Mouse (Mus musculus): ENCODE results near the gene Rtn4ip1. TPM values are rescaled to one million over a fixed set of nuclear protein-coding genes. Genes with fewer than 3 reads are reported as not detected.

Rtn4ip1 gene
- total RNA-seq, 2 experiments from 2014 or later: 13.1 to 14.5 TPM

DNA sequence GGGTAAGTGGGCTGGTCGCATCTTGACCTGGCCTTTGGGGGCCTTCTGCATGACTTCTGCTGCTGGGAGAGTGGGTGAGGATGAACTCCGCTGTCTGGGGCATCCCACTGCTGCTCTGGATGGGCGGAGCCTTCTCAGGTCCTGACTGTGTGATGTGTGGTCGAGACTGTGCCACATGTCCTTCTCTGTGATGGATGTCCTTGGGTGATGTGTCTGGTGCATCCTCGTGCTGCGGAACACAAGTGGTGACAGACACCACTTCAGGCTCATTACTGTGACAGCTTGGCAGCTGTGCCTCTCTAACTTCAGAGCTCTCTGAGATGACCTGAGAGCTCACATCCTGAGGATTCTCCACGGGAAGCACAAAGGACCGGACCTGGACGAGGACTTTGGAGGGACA is 96.4 kb downstream of the Rtn4ip1 start:
- intact Hi-C loops (cut with DNase I): no loop called here

GRCm38 (mm10) chr10:43998503-43999082 is 97.0 kb downstream of the Rtn4ip1 start:
- DNase-seq (ENCODE audit: low spot score in 2 of 2): peak in 1 of 2 experiments; percentile 38
- intact Hi-C loops (cut with DNase I): no loop called here

More for the DNA sequence above, 96.4 kb downstream of the Rtn4ip1 start:
- DNase-seq (ENCODE audit: low spot score in 2 of 2): no peak

- intact Hi-C loops (cut with DNase I): loop anchor here (5.0 to 10.0 kb wide), 2 partner anchors 43 to 454 kb away; no protein-coding TSS in a partner anchor
- no peak for DNase-seq (ENCODE audit: low spot score in 2 of 2)
Observed at GRCm38 (mm10) chr10:44000156-44000865, 98.7 kb downstream of the Rtn4ip1 start.

DNA sequence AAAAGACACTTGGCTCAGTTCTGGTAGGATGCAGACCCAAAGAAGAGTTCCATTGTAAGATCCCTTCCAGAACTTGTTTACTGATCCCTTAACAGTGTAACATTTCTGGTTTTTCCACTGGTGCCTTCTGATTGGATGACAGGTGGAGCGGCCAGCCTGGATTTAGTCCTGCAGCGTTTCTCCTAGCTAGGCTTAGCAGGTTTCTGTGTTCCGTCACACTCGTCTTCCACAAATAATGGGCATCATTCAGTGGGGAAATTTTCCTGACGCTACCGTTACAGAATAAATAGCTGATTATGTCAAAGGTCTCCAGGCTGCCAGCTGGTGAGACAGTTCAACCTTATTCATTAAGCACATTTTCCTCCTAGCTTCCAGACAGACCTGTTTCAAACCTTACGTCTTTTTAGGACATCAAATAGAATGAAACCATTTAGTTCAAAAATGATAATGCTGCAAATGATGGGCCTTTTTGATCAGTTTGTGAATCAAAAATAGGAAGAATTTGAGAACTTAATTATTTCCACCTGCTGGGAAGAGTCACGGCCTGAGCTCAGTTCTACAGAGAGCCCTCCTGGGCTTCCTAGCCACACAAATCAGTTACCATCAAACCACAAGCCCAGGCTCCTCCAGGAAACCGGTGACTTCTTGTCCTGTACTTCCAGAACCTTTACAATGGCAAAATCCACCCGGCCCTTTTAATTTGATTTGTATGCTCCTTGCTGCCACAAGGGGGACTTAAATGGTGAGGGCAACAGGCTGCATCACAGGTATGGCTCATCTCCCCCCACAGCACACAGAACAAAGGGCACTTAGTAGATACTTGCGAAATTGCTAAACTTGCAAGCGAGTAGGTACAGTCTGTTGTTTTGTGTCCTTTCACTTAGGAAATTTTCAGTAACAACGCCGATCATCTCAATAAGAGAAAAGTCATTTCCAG is 100.7 kb downstream of the Rtn4ip1 start:
- no peak for DNase-seq (ENCODE audit: low spot score in 2 of 2)
- intact Hi-C loops (cut with DNase I): loop anchor here (5.0 to 10.0 kb wide), 2 partner anchors 45 to 453 kb away; no protein-coding TSS in a partner anchor

DNA sequence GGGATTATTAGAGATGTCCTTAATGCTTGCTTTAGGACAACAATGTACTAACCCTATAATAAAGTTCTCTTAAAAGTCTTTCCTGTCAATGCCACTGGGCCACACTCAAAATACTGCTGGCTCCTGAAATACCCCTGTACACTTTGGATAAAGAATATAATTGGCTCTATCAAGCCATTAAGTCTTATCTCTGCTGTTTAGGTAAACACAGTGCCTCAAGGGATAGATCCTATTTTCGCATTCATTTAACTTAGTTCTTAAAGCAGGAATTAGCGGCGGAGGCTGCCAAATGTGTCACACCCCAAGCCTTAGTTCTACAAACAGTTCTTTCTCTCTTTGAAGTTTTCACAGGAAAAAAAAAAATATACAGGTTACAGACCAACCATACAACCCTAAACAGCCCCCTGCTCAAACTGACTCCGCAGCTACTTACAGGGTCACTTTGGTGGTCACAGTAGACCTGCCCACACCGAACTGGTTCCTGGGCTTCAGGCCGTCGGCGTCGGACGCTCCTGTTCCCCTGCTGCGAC is 101.5 kb downstream of the Rtn4ip1 start:
- intact Hi-C loops (cut with DNase I): loop anchor here (5.0 to 10.0 kb wide), 2 partner anchors 46 to 452 kb away; no protein-coding TSS in a partner anchor
- no peak for DNase-seq (ENCODE audit: low spot score in 2 of 2)

GRCm38 (mm10) chr10:44003551-44004151 is 102.0 kb downstream of the Rtn4ip1 start:
- intact Hi-C loops (cut with DNase I): loop anchor here (5.0 to 10.0 kb wide), 2 partner anchors 46 to 451 kb away; no protein-coding TSS in a partner anchor
- DNase-seq (ENCODE audit: low spot score in 2 of 2): no peak

- DNase-seq (ENCODE audit: low spot score in 2 of 2): peak in 1 of 2 experiments; percentile 15
- intact Hi-C loops (cut with DNase I): loop anchor here (5.0 to 10.0 kb wide), 2 partner anchors 47 to 451 kb away; no protein-coding TSS in a partner anchor
Observed at GRCm38 (mm10) chr10:44004221-44004751, 102.7 kb downstream of the Rtn4ip1 start.

GRCm38 (mm10) chr10:44005677-44006641 is 104.4 kb downstream of the Rtn4ip1 start:
- no peak for DNase-seq (ENCODE audit: low spot score in 2 of 2)
- intact Hi-C loops (cut with DNase I): loop anchor here (10.0 kb wide), 1 partner anchor 449 kb away; no protein-coding TSS in a partner anchor

Other genes with a start within 250 kb of the Rtn4ip1 start
- gene Qrsl1, start 62 bp upstream of the Rtn4ip1 start, total RNA-seq (2021): 10 to 100 TPM; 14.8 to 15.0 TPM
- under 1 TPM; 0.48 to 0.50 TPM for gene Crybg1, start 247.0 kb downstream of the Rtn4ip1 start, total RNA-seq (2021)